Mouse (Mus musculus) bone marrow, adult 2 months (tissue): Measurements from ENCODE around the gene Gm13289. TPM values are rescaled to one million over a fixed set of nuclear protein-coding genes. Genes with fewer than 3 reads are reported as not detected.
A peak's percentile ranks its signal among the peaks of the same experiment; 100 is the strongest.
"Not testable (repeated sequence)": the region's sequence is repeated elsewhere in the genome, so short reads cannot be mapped to it uniquely, and the experiment has no call there.

Experiments
- H3K27ac ChIP-seq: fragments of 200-500 bp; 2 replicates; pipeline ENCODE4 v1.5.1; 2012; ENCODE audit warnings: low read depth, mild to moderate bottlenecking, control low read depth, inconsistent platforms, low read length; ENCODE audit not compliant: control insufficient read depth, poor library complexity, insufficient read depth
- H3K4me1 ChIP-seq: fragments of 200-500 bp; 2 replicates; pipeline ENCODE4 v1.6.1; 2011; ENCODE audit warnings: low read length; ENCODE audit not compliant: control insufficient read depth, insufficient read depth
- H3K4me3 ChIP-seq: fragments of 200-500 bp; replicated peaks from 2 replicates; pipeline ENCODE3; 2011; ENCODE audit warnings: mild to moderate bottlenecking, low read depth, low read length, control low read depth; ENCODE audit not compliant: control insufficient read depth
- CTCF ChIP-seq: fragments of 200-500 bp; IDR thresholded peaks from 2 replicates; pipeline ENCODE4 v1.5.1; 2011; ENCODE audit warnings: low read length, control low read depth; ENCODE audit not compliant: control insufficient read depth, insufficient read depth
- POLR2A ChIP-seq: fragments of 200-500 bp; IDR thresholded peaks from 2 replicates; pipeline ENCODE4 v1.6.1; 2011; ENCODE audit warnings: low read depth, mild to moderate bottlenecking, control low read depth, low read length, borderline replicate concordance; ENCODE audit not compliant: control insufficient read depth
- WGBS: fragments of 180-500 bp; shearing (Covaris S2); methylation state at CpG from one replicate; pipeline ENCODE4 v1.1.7; 2018; 5-methylcytosine and 5-hydroxymethylcytosine counted together
- polyA plus RNA-seq: library from polyadenylated mRNA; stranded (reverse); fragments of >200 nt; gene quantifications from 2 replicates; pipeline ENCODE4 v1.2.4, GENCODE M21; 2011; ENCODE audit warnings: low replicate concordance; ENCODE audit not compliant: missing spikeins, insufficient read depth, insufficient read length

The Gm13289 gene
- not detected in 2 replicates for polyA plus RNA-seq

DNA sequence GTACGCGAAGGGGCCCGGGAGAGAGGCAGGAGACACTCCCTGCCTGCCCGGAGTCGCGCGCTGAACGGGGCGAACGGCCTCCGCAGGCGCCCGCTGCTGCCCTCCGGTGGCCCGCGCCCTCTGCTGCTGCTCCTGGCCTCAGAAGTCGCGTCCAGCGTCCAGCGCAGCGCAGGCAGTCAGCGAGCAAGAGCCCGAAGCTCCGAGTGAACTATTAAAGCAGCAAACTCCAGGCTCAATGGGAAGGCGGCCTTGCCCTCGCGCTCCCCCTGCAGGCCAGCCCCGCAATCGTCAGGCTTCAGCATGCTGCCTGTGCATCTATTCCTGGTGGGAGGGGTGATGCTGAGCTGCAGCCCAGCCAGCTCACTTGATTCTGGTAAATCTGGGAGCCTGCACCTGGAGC is at the start of gene Gm13289:
Gene Gm13289 (plus strand): TSS at position 301 of the 400 bp plus-strand sequence.
- WGBS, result no CpG with 5 or more reads among the region's 29 CpGs
- not testable (repeated sequence) for H3K27ac ChIP-seq, H3K4me1 ChIP-seq, H3K4me3 ChIP-seq

DNA sequence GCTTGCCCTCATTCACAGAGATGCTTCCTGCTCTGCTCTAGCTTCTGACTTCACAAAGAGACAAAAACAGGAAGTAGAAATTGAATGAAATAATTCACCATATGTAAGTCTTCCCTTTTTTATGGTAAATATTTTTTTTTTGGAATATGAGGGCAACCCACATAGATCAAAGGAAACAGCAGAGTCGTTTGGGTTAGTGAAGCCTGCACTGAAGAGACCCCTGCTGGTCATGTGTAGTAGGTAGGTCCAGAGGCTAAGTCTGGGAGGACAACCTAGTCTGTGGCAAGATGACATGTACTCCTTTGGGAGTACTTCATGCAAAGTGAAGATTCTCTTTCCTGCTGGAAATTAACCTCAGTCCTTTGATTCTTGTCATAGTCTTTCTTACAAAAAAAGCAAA is 49.4 kb upstream of the Gm13289 start:
- Histone ChIP-seq H3K4me3 (no peak overlapping the region), H3K4me1 (no peaks in the 10 kb centered on the region; the same call in 1 of the 2 replicates), H3K27ac (no peak overlapping the region)
- 0% methylated on average over 1 of the region's 1 CpGs for WGBS
- TF ChIP-seq CTCF (peak; percentile 62), POLR2A (no peak)

GRCm38 (mm10) chr4:88738480-88738879 is 38.2 kb upstream of the Gm13289 start:
- 0% methylated on average over 2 of the region's 2 CpGs for WGBS
- Histone ChIP-seq H3K27ac (no peak overlapping the region), H3K4me1 (peaks cover 2% of the 10 kb centered on the region; the same call in 1 of the 2 replicates), H3K4me3 (no peak overlapping the region)
- TF ChIP-seq POLR2A (no peak), CTCF (peak; percentile 87)

DNA sequence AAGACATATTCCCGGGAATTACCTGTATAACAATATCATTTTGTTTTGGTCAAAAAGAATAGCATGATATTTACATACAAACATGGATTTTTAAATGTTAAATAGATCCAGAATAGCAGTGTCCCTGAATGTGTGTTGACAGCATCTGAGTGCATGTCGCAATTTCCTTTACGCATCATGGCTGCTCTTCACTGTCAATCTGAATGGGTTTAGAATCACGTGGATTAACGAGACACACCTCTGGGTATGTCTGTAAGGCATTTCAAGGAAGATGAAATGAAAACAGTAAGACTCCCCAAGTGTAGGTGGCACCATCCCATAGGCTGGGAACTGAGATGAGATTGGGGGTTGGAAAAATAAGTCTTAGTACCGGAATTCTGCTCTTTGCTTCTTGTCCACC is 37.7 kb upstream of the Gm13289 start:
- no peak overlapping the region for H3K27ac ChIP-seq
- no peak for TF ChIP-seq CTCF
- TF ChIP-seq POLR2A, result no peak
- no peak overlapping the region for H3K4me3 ChIP-seq
- WGBS, result 49% methylated on average over 6 of the region's 6 CpGs
- peaks cover 2% of the 10 kb centered on the region; the same call in 1 of the 2 replicates for H3K4me1 ChIP-seq

- Histone ChIP-seq H3K4me3 (no peak overlapping the region), H3K4me1 (peaks cover 5% of the 10 kb centered on the region), H3K27ac (no peak overlapping the region)
- TF ChIP-seq POLR2A (no peak), CTCF (no peak)
- WGBS, result 10% methylated on average over 4 of the region's 4 CpGs
These were observed 35.3 kb upstream of the Gm13289 start for GRCm38 (mm10) chr4:88741426-88741825.

GRCm38 (mm10) chr4:88742771-88743371 is 33.9 kb upstream of the Gm13289 start:
- 0 out of 2 replicates have a peak overlapping the region, but pooled peaks have one; percentile 45 for H3K27ac ChIP-seq
- peaks cover 5% of the 10 kb centered on the region for H3K4me1 ChIP-seq
- TF ChIP-seq CTCF (no peak), POLR2A (no peak)
- no peak overlapping the region for H3K4me3 ChIP-seq
- WGBS, result 10% methylated on average over 7 of the region's 7 CpGs

- Histone ChIP-seq H3K4me1 (peaks cover 5% of the 10 kb centered on the region), H3K4me3 (no peak overlapping the region), H3K27ac (no peak overlapping the region)
- TF ChIP-seq POLR2A (no peak), CTCF (peak; percentile 13; the same call in 1 of the 2 replicates)
- 58% methylated on average over 3 of the region's 3 CpGs for WGBS
These were observed 32.5 kb upstream of the Gm13289 start for GRCm38 (mm10) chr4:88744207-88744606.

DNA sequence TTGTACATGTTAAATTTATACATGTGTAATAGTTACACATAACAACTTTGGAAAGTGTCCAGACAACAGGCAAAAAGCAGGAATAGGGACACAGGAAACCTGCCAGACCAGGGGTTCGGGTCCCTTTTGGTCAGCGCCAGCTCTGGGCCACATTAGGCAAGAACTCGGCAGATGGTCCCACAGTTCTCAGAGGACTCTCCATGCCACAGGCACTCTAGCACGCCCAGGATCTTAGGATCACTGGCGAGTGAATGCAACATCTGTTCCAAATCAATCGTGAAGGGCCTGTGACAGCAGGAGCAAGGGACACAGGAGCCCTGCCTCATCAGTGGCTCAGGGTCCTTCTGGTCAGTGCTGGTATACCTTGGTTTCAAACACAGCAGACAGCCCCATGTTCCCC is 26.8 kb upstream of the Gm13289 start:
- peaks cover 2% of the 10 kb centered on the region for H3K4me1 ChIP-seq
- no peak overlapping the region for H3K27ac ChIP-seq
- WGBS, result 86% methylated on average over 6 of the region's 6 CpGs
- no peak overlapping the region for H3K4me3 ChIP-seq
- no peak for TF ChIP-seq CTCF
- TF ChIP-seq POLR2A, result no peak

GRCm38 (mm10) chr4:88754818-88755340 is 21.8 kb upstream of the Gm13289 start, which contains the start of gene Gm13271:
Gm13271 (plus strand) TSS chr4:88754868.
- 92% methylated on average over 15 of the region's 15 CpGs for WGBS
- not testable (repeated sequence) for H3K4me1 ChIP-seq, H3K4me3 ChIP-seq, H3K27ac ChIP-seq

DNA sequence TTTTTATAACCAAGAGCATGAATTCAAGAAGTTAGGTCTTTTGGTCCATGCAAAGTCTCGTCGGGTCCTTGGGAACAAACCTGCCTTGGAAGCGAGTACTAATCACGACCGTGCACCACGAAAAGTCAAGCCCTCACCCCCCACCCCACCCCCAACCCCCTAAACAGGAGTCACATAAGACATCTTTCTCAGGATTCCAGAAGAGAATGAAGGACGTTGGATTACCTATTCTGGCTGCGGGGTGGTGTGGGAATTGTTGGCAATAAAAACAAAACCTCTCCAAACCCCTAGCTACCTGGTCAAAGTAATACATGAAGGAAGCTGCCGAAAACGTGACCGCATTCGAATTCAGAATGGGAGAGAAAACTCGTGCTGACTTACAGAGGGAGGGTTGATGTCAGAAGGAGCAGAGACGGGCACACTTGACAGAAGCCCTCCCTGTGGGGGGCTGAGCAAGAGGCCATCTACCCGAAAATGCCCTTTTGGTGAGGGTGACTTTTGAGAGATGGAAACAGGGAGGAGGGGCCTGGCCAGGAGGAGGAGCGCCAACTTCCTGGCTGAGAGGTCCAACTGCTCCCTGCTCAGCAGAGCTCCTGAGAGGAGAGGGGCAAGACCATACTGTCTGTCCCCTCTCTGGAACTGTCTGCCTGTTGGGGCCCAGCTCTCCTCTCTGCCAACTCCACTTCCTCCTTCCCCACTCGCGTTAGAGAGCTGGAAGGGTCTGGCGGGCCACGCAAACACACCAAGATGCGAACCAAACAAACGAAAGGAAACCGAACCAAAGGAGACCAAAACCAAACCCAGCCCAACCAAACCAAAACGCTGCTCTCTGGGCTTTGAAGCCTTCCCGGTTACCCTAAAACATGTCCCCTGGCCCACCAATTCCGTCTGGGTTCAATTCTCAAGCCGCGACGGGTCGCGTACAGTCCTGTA is 19.9 kb upstream of the Gm13289 start:
- Histone ChIP-seq H3K27ac (peak overlapping the region; percentile 92), H3K4me3 (peak overlapping the region; percentile 62)
- not testable (repeated sequence) for H3K4me1 ChIP-seq
- WGBS, result 4% methylated on average over 28 of the region's 31 CpGs
